Mouse (Mus musculus): ENCODE results near the gene Ccdc134.
A peak's percentile ranks its signal among the peaks of the same experiment; 100 is the strongest.
"Not testable (repeated sequence)": the region's sequence is repeated elsewhere in the genome, so short reads cannot be mapped to it uniquely, and the experiment has no call there.

The Ccdc134 gene

GRCm38 (mm10) chr15:82127426-82128374, at the start of gene Ccdc134:
Ccdc134 (plus strand) TSS chr15:82127922.
- peak; percentile 83 for DNase-seq (ENCODE audit: low read depth, low spot score)

- no peak for DNase-seq (ENCODE audit: low read depth, low spot score)
Observed at GRCm38 (mm10) chr15:82079883-82080282, 47.8 kb upstream of the Ccdc134 start.

DNA sequence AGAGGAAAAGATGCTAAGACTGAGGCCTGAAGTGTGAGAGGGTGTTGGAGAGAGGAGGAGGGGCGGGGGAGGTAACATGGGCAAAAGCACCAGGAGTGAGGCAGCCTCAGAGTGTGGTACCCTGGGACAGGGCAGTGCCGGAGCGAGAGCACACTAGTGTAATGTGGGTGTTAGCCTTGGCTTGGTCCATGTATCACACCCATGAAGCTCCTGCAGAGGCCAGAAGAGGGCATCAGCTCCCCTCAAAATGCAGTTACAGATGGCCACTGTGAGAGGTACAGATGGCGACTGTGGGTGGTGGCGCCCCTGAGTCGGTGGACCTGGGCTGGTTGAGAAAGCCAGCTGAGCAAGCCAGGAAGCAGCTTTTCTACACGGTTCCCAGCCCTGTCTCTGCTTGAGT, 46.6 kb upstream of the Ccdc134 start:
- DNase-seq (ENCODE audit: low read depth, low spot score) = no peak

GRCm38 (mm10) chr15:82085606-82086005, 42.1 kb upstream of the Ccdc134 start:
- no peak for DNase-seq (ENCODE audit: low read depth, low spot score)

DNA sequence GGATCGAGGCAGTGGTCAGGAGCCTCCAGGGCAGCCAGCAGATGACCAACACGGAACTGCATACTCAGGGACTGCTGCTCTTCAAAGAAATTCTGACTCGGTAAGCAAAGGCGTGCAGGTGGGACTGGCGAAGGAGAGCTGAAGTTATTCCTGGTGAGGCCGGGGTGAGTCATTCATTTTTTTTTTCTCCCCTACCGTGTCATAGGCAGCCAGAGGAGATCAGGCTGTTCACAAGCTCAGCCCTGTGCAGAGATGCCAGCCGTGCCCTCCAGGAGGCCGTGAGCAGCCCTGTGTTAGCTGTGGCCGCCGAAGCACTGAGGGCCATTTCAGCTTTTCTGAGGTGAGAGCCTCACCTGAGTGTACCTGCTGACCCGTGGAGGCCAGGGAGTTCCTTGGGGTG, 41.6 kb upstream of the Ccdc134 start:
- DNase-seq (ENCODE audit: low read depth, low spot score) = no peak

- no peak for DNase-seq (ENCODE audit: low read depth, low spot score)
Observed at GRCm38 (mm10) chr15:82087266-82087665, 40.5 kb upstream of the Ccdc134 start.

DNA sequence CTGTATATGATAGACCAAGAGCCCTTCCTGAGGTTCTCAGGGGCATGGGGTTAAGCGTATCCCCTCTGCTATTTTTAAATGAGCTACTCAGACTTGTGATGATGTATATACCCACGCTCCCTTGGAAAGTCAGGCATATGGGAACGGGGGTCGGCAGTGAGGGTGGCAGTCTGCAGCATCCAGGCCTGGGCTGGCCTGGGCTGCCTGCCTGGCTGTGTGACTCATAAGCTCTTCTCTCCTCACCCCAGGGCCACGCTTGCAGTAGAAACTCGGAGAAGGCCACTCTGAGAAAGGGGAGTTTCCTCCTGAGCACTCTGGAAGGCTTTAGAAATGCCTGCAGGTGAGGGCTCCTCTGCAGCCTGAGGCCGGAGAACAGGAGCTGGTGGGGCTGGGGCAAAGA, 36.7 kb upstream of the Ccdc134 start:
- no peak for DNase-seq (ENCODE audit: low read depth, low spot score)

- peak; percentile 25 for DNase-seq (ENCODE audit: low read depth, low spot score)
Observed at GRCm38 (mm10) chr15:82106953-82107555, 20.7 kb upstream of the Ccdc134 start.

DNA sequence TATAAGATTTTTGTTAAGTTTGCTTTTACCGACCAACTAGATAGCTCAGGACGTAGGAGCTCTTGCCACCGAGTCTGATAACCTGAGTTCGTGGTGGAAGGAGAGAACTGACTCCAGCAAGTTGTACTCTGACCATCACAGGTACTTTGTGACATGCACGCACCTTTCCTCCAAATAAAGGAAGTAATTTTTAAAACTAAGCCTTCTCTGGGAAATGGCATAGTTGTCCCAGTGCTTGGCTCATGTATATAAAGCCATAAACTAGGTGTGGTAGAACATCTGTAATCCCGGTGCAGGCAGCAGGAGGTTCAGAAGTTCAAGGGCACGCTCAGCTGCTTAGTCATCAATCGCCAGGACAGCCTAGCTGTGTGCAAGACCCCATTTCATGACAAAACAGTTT, 7.2 kb upstream of the Ccdc134 start:
- no peak for DNase-seq (ENCODE audit: low read depth, low spot score)

DNA sequence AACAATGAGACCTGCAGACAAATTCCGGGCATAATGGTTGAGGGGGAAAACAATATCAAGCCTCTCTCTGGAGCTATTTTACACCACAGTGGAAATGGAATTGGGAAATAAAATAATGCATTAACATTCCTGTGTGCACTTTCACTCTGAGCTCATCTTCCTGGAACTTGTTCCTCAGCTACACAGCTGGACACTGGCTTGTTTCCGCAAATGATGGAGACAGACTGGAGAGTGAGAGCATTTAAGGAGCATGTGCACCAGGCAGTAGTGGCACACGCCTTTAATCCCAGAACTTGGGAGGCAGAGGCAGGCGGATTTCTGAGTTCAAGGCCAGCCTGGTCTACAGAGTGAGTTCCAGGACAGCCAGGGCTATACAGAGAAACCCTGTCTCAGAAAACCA, 1.0 kb upstream of the Ccdc134 start:
- DNase-seq (ENCODE audit: low read depth, low spot score) = not testable (repeated sequence)

- peak; percentile 31 for DNase-seq (ENCODE audit: low read depth, low spot score)
Observed at GRCm38 (mm10) chr15:82128398-82128797, 676 bp downstream of the Ccdc134 start.

DNA sequence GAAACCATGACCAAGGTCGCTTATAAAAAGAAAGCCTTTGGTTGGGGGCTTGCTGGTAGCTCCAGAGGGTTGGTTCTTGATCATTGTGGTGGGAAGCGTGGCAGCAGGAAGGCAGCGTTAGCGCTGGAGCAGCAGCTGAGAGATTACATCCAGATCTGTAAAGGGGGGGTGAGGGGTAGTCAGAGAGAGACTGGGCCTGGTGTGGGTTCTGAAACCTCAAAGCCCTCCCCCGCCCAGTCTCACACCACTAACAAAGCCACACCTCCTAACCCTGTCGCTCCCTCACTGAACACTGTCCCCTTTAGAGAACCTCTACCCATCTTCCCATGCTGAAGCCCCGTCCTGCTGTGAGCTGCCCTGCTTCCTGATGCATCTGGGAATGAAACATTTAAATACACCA, 2.9 kb downstream of the Ccdc134 start:
- no peak for DNase-seq (ENCODE audit: low read depth, low spot score)

- DNase-seq (ENCODE audit: low read depth, low spot score) = no peak
Observed at GRCm38 (mm10) chr15:82135372-82135771, 7.7 kb downstream of the Ccdc134 start.

DNA sequence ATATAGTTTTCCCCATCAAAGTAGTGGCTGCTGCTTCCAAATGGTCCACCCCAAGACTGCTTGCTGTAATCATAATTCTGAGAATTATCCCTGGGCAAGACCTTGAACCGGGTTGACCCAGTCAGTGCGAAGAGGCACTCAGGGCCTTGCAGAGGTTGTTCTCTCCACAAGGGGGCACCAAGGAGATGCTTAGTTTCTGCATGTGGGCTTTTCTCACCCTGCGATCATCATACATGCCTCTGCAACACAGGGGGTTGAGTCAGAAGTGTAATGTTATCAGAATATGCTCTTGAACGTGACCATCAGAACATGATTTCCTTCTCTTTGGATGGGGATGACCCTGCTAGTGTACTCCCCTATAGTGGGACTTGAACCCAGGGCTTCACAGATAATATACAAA, 10.8 kb downstream of the Ccdc134 start:
- DNase-seq (ENCODE audit: low read depth, low spot score) = peak; percentile 59

DNA sequence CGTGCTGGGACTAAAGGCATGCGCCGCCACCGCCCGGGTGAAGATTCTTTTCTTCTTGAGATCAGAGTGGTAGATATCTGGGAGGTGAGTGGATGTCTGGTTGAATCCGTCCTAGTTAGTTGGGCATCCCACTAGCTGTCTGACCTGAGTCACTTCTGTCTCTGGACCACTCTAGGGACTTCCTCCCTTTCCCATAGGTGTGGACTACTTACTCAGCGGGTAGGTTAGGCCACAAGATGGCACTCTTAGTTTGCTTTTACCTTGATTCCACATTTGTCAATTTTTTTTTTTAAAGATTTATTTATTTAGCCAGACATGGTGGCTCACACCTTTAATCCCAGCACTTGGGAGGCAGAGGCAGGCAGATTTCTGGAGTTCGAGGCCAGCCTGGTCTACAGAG, 11.5 kb downstream of the Ccdc134 start:
- DNase-seq (ENCODE audit: low read depth, low spot score) = no peak

GRCm38 (mm10) chr15:82140355-82140754, 12.6 kb downstream of the Ccdc134 start:
- no peak for DNase-seq (ENCODE audit: low read depth, low spot score)

DNA sequence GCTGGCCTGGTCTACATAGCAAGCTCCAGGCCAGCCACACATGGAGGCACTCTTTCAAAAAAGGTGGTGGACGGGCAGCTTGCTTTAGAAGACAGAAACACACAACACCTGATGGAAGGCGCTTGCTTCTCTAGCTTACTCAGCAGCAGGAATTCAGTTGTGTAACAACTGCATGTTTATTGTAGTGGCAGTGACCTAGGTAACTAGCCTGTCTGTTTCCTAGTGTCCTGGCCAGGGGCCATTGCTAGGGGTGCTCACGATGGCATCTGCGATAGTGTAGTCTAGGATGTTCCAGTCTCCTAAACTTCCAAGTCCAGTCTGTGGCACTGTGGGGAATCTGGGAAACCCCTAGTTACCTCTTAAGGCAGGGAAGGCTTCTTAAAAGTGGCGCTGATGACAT, 16.4 kb downstream of the Ccdc134 start:
- DNase-seq (ENCODE audit: low read depth, low spot score) = no peak

- no peak for DNase-seq (ENCODE audit: low read depth, low spot score)
Observed at GRCm38 (mm10) chr15:82145408-82145807, 17.7 kb downstream of the Ccdc134 start.

- peak; percentile 30 for DNase-seq (ENCODE audit: low read depth, low spot score)
Observed at GRCm38 (mm10) chr15:82145851-82146769, 18.4 kb downstream of the Ccdc134 start.

- peak; percentile 98 for DNase-seq (ENCODE audit: low read depth, low spot score)
Observed at GRCm38 (mm10) chr15:82146770-82147610, 19.3 kb downstream of the Ccdc134 start, which contains the start of gene Srebf2. Srebf2 (plus strand) TSS chr15:82147181.

DNA sequence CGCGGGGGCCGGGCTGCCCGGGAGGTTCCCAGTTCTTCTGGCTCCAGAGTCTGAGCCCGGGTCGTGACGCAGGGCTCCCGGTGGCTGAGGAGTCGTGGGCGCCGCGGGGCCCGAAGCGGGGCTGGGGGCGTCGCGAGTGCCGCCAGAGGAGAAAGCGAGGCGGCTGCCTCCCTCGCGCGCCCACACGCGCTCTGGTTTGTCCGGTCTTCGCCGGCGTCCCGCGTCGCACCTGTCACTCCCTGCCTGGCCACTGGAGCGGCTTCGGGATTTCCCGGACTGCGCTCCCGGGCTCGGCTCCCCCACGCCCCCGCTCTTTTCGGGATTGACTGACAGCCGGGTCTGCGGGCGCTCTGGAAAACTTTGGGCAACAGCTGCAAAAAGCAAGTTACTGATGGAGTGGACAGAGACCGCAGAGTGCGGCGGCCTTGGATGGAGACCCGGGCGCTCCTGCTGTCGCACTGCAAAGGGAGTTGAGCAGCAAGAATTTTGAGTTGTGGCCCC, 19.9 kb downstream of the Ccdc134 start:
- peak; percentile 31 for DNase-seq (ENCODE audit: low read depth, low spot score)
